Mouse (Mus musculus) MEL (cell line): ENCODE measurements around the gene Nanos2. TPM values are rescaled to one million over a fixed set of nuclear protein-coding genes. Genes with fewer than 3 reads are reported as not detected.

Experiments
- DNase-seq: peaks from one replicate; pipeline ENCODE4 v3.0.0; 2011; ENCODE audit warnings: low read depth, low spot score
- H3K27ac ChIP-seq: 2 replicates; pipeline ENCODE4 v1.5.1; 2012; ENCODE audit warnings: low read depth, mild to moderate bottlenecking, control low read depth, low read length, moderate library complexity; ENCODE audit not compliant: control insufficient read depth
- H3K27me3 ChIP-seq, 2 experiments: fragments of 150-350 bp in 1 of 2; sonication (generic) in 1 of 2; 2 replicates each; pipeline ENCODE4 v1.6.1; 2012; ENCODE audit warnings: low read length in 2 of 2, mild to moderate bottlenecking in 2 of 2, improper control_type of control experiment in 1 of 2, moderate library complexity in 1 of 2; ENCODE audit not compliant: insufficient read depth in 2 of 2, control insufficient read depth in 1 of 2
- H3K36me3 ChIP-seq, 2 experiments: 2 replicates each; pipeline ENCODE4 v1.6.1; 2012 to 2014; ENCODE audit warnings: low read length in 2 of 2, improper control_type of control experiment in 1 of 2, inconsistent platforms in 1 of 2, mild to moderate bottlenecking in 1 of 2; ENCODE audit not compliant: insufficient read depth in 2 of 2, control insufficient read depth in 1 of 2
- H3K4me1 ChIP-seq, 2 experiments: fragments of 150-350 bp in 1 of 2; sonication (generic) in 1 of 2; 2 replicates each; pipeline ENCODE4 v1.6.1; 2012; ENCODE audit warnings: low read length in 2 of 2, improper control_type of control experiment in 1 of 2, mild to moderate bottlenecking in 1 of 2; ENCODE audit not compliant: insufficient read depth in 2 of 2, control insufficient read depth in 1 of 2
- H3K4me3 ChIP-seq, 2 experiments: fragments of 150-350 bp in 1 of 2; sonication (generic) in 1 of 2; 2 replicates each; pipeline ENCODE4 v1.5.1; 2012; ENCODE audit warnings: low read depth in 2 of 2, low read length in 2 of 2, mild to moderate bottlenecking in 2 of 2, moderate library complexity in 2 of 2, control low read depth in 1 of 2, improper control_type of control experiment in 1 of 2; ENCODE audit not compliant: control insufficient read depth in 1 of 2, insufficient read depth in 1 of 2
- H3K79me2 ChIP-seq: 2 replicates; pipeline ENCODE4 v1.6.1; 2012; ENCODE audit warnings: mild to moderate bottlenecking, low read length, moderate library complexity; ENCODE audit not compliant: control insufficient read depth, poor library complexity, insufficient read depth
- H3K9ac ChIP-seq: 2 replicates; pipeline ENCODE4 v1.6.1; 2012; ENCODE audit warnings: low read depth, mild to moderate bottlenecking, control low read depth, low read length, moderate library complexity; ENCODE audit not compliant: control insufficient read depth, poor library complexity, severe bottlenecking
- H3K9me3 ChIP-seq: fragments of 150-350 bp; sonication (generic); replicated peaks from 2 replicates; pipeline ENCODE4 v1.6.1; 2012; ENCODE audit warnings: mild to moderate bottlenecking, low read length, improper control_type of control experiment, moderate library complexity; ENCODE audit not compliant: insufficient read depth
- CTCF ChIP-seq, 3 experiments: IDR thresholded peaks in 2 of 3; conservative IDR thresholded peaks in 1 of 3; 2 replicates each; pipeline ENCODE4 v1.5.1; 2011 to 2012; ENCODE audit warnings: low read length in 3 of 3, low read depth in 2 of 3, mild to moderate bottlenecking in 2 of 3, improper control_type of control experiment in 1 of 3, inconsistent platforms in 1 of 3, mixed read lengths in 1 of 3, moderate library complexity in 1 of 3; ENCODE audit not compliant: control insufficient read depth in 1 of 3, insufficient read depth in 1 of 3, poor library complexity in 1 of 3, severe bottlenecking in 1 of 3
- GABPA ChIP-seq: IDR thresholded peaks from 2 replicates; pipeline ENCODE4 v1.6.1; 2012; ENCODE audit warnings: low read depth, mild to moderate bottlenecking, inconsistent platforms, low read length, improper control_type of control experiment, moderate library complexity
- GATA1 ChIP-seq: IDR thresholded peaks from 2 replicates; pipeline ENCODE4 v1.6.1; 2011; ENCODE audit warnings: low read depth, low read length, improper control_type of control experiment
- HCFC1 ChIP-seq: IDR thresholded peaks from 2 replicates; pipeline ENCODE4 v1.6.1; 2012; ENCODE audit warnings: low read depth, mild to moderate bottlenecking, inconsistent platforms, low read length, improper control_type of control experiment, moderate library complexity
- MAFK ChIP-seq: IDR thresholded peaks from 2 replicates; pipeline ENCODE4 v1.6.1; 2011; ENCODE audit warnings: low read depth, mild to moderate bottlenecking, low read length, improper control_type of control experiment, borderline replicate concordance
- MAZ ChIP-seq: IDR thresholded peaks from 2 replicates; pipeline ENCODE4 v1.6.1; 2012; ENCODE audit warnings: low read depth, mild to moderate bottlenecking, inconsistent platforms, low read length, improper control_type of control experiment
- MEF2A ChIP-seq: IDR thresholded peaks from 2 replicates; pipeline ENCODE4 v1.6.1; 2014; ENCODE audit warnings: low read depth, mild to moderate bottlenecking, inconsistent platforms, low read length, improper control_type of control experiment; ENCODE audit not compliant: poor library complexity, insufficient replicate concordance, severe bottlenecking; ENCODE audit errors: extremely low read depth
- MYC ChIP-seq: IDR thresholded peaks from 2 replicates; pipeline ENCODE4 v1.6.1; 2011; ENCODE audit warnings: low read depth, mild to moderate bottlenecking, low read length, improper control_type of control experiment, moderate library complexity
- POLR2AphosphoS5 ChIP-seq: IDR thresholded peaks from 2 replicates; pipeline ENCODE4 v1.6.1; 2012; ENCODE audit warnings: low read depth, borderline replicate concordance, mild to moderate bottlenecking, inconsistent platforms, low read length, moderate library complexity, mixed read lengths
- RCOR1 ChIP-seq: IDR thresholded peaks from 2 replicates; pipeline ENCODE4 v1.6.1; 2012; ENCODE audit warnings: low read depth, mild to moderate bottlenecking, inconsistent platforms, low read length, improper control_type of control experiment
- SMC3 ChIP-seq: IDR thresholded peaks from 2 replicates; pipeline ENCODE4 v1.6.1; 2011; ENCODE audit warnings: low read depth, low read length, improper control_type of control experiment
- UBTF ChIP-seq: IDR thresholded peaks from 2 replicates; pipeline ENCODE4 v1.6.1; 2012; ENCODE audit warnings: low read depth, mild to moderate bottlenecking, inconsistent platforms, low read length, improper control_type of control experiment, moderate library complexity, borderline replicate concordance; ENCODE audit not compliant: insufficient read depth
- ZC3H11A ChIP-seq: IDR thresholded peaks from 2 replicates; pipeline ENCODE4 v1.6.1; 2012; ENCODE audit warnings: low read depth, mild to moderate bottlenecking, inconsistent platforms, low read length, improper control_type of control experiment
- ZKSCAN1 ChIP-seq: IDR thresholded peaks from 2 replicates; pipeline ENCODE4 v1.6.1; 2012; ENCODE audit warnings: low read depth, mild to moderate bottlenecking, inconsistent platforms, low read length, improper control_type of control experiment, moderate library complexity
- polyA plus RNA-seq, 2 experiments: library from polyadenylated mRNA; stranded (reverse) in 1 of 2; unstranded in 1 of 2; fragments of >175 nt in 1 of 2; fragments of >200 nt in 1 of 2; gene quantifications; 2 replicates each; pipeline versions ENCODE4 v1.2.1 to v1.2.4; 2012; ENCODE audit warnings: low replicate concordance in 2 of 2, low read depth in 1 of 2; ENCODE audit not compliant: insufficient read length in 2 of 2, insufficient read depth in 1 of 2, missing spikeins in 1 of 2
- total RNA-seq: library from RNA; depleted of rRNA; stranded (reverse); fragments of 300-350 nt; gene quantifications from 2 replicates; pipeline ENCODE4 v1.2.3, GENCODE M21; 2012

The Nanos2 gene
- total and polyA plus RNA-seq, 3 experiments, result not detected

GRCm38 (mm10) chr7:19017909-19018308 lies 30.7 kb downstream of the Nanos2 start:
- TF ChIP-seq GABPA, result no peak
- no peak for TF ChIP-seq CTCF (IDR thresholded peaks at IDR 0.05 in 2 of 3, conservative IDR thresholded peaks at IDR 0.05 in 1 of 3; ENCODE audit: control insufficient read depth in 1 of 3, insufficient read depth in 1 of 3, low read depth in 2 of 3, low read length in 3 of 3, poor library complexity in 1 of 3, severe bottlenecking in 1 of 3)
- TF ChIP-seq ZC3H11A, result no peak
- TF ChIP-seq SMC3, result no peak
- no peak for TF ChIP-seq POLR2AphosphoS5
- TF ChIP-seq MEF2A, result no peak
- TF ChIP-seq MAFK, result no peak; the same call in 1 of the 2 replicates
- TF ChIP-seq MYC, result no peak
- TF ChIP-seq UBTF, result no peak
- TF ChIP-seq ZKSCAN1, result no peak
- no peak for TF ChIP-seq HCFC1
- no peak for TF ChIP-seq RCOR1
- no peak for TF ChIP-seq GATA1
- peaks cover 2 to 6% of the 10 kb centered on the region in 2 experiments; a peak in 3 of 4 replicates for H3K27me3 ChIP-seq

DNA sequence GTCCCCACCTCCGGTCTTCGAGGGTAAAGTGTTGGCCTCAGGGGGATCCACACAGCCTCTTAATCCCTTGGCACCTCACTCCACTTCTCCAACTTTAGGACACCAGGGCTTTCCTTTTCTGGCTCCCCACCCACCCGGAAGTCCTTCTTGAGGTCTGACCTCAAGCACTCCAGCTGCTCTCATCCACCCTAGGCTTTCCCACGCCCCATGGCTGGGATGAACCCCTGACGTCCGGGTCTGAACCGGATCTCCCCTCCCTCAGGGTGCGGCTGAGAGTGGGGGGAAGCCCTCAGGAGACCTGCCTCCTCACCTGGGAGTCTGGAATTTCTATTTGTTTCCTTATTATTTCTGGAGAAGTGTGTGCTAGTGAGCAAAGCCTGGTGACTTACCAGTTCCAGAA lies 33.8 kb downstream of the Nanos2 start:
- Histone ChIP-seq H3K9me3 (no peaks in the 10 kb centered on the region), H3K4me3 (no peak overlapping the region), H3K4me1 (peaks cover 4 to 8% of the 10 kb centered on the region in 2 experiments)
- TF ChIP-seq MAZ (no peak), GABPA (no peak), POLR2AphosphoS5 (no peak)
- TF ChIP-seq, all 39 proteins: peak for 0
- peaks cover 2 to 6% of the 10 kb centered on the region in 2 experiments; a peak in 3 of 4 replicates for H3K27me3 ChIP-seq
- peaks cover 0 to 10% of the 10 kb centered on the region in 2 experiments; a peak in 2 of 4 replicates for H3K36me3 ChIP-seq
- DNase-seq, result no peak
- H3K27ac ChIP-seq, result no peak overlapping the region
- no peak overlapping the region for H3K9ac ChIP-seq
- peaks cover 18% of the 10 kb centered on the region for H3K79me2 ChIP-seq

More at GRCm38 (mm10) chr7:19017909-19018308, 30.7 kb downstream of the Nanos2 start:
- no peak overlapping the region for H3K9ac ChIP-seq
- H3K79me2 ChIP-seq, result no peaks in the 10 kb centered on the region
- H3K36me3 ChIP-seq, result no peaks in the 10 kb centered on the region
- H3K9me3 ChIP-seq, result no peaks in the 10 kb centered on the region
- DNase-seq, result no peak
- no peaks in the 10 kb centered on the region for H3K4me1 ChIP-seq
- H3K27ac ChIP-seq, result no peak overlapping the region
- H3K4me3 ChIP-seq, result no peak overlapping the region
